Mouse (Mus musculus): Measurements from ENCODE around the gene Abhd5. TPM values are rescaled to one million over a fixed set of nuclear protein-coding genes. Genes with fewer than 3 reads are reported as not detected.
"Not testable (repeated sequence)": the region's sequence is repeated elsewhere in the genome, so short reads cannot be mapped to it uniquely, and the experiment has no call there.

Abhd5 gene
- total and polyA plus RNA-seq, 3 experiments: 20.9 to 71.7 (median 53.2) TPM

DNA sequence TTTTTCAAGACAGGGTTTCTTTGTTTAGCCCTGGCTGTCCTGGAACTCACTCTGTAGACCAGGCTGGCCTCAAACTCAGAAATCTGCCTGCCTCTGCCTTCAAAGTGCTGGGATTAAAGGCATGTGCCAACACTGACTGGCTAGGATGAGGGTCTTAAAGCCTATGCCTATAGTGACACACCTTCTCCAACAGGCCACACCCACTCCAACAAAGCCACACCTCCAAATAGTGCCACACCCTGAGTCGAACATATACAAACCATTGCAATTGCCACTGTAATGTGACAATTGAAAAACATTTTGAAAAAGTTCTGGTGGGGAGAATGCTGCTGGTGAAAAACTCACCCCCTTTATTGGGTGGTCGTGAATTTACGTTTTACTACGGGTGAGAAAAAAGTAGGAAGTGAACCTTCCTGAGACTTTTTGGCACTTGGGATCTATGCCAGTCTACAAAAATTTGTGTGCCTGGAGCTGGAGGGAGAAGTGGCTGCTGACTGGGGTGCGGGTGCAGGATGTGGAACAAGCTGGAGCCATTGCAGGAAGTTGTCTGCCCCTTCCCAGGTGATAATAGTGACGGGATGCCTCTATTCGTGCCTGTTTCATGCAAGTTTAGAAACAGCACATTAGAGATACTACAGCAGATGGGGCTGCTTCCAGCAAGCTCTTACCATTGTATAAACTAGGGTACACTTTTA is 39.0 kb upstream of the Abhd5 start:
- Histone ChIP-seq H3K4me1 (ENCODE audit: insufficient read depth, low read depth, low read length) (peaks cover 48% of the 10 kb centered on the region), H3K36me3 (replicated peaks) (no peaks in the 10 kb centered on the region), H3K9me3 (replicated peaks) (no peaks in the 10 kb centered on the region), H3K4me3 (ENCODE audit: low read depth, low read length) (no peak overlapping the region), H3K27me3 (ENCODE audit: insufficient read depth, low read length) (no peaks in the 10 kb centered on the region)
- TF ChIP-seq POLR2AphosphoS5 (IDR thresholded peaks at IDR 0.05; ENCODE audit: insufficient replicate concordance, low read depth, low read length): no peak
- no peak for TF ChIP-seq GATA1 (IDR thresholded peaks at IDR 0.05; ENCODE audit: borderline replicate concordance, low read length)
- TF ChIP-seq CTCF (IDR thresholded peaks at IDR 0.05; ENCODE audit: low read depth, low read length): no peak
- TF ChIP-seq GATA2 (IDR thresholded peaks at IDR 0.05; ENCODE audit: borderline replicate concordance, low read depth, low read length): no peak
- TF ChIP-seq TAL1 (conservative IDR thresholded peaks at IDR 0.05; ENCODE audit: low read depth, low read length): no peak
- DNase-seq (ENCODE audit: low spot score) (no peak), ATAC-seq (ENCODE audit: extremely low read depth, insufficient number of reproducible peaks, low FRiP score, poor library complexity, severe bottlenecking) (no peak)

DNA sequence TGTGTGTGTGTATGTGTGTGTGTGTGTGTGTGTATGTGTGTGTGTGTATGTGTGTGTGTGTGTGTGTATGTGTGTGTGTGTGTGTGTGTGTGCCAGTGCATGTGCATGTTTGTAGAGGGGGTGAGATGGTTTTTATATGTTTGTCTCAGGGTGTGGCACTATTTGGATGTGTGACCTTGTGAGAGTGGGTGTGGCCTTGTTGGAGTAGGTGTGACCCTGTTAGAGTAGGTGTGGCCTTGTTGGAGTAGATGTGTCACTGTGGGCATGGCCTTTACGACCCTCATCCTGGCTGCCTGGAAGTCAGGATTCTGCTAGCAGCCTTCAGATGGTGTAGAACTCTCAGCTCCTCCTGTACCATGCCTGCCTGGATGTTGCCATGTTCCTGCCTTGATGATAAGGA is 38.3 kb upstream of the Abhd5 start:
- H3K4me1 ChIP-seq (ENCODE audit: insufficient read depth, low read depth, low read length): peaks cover 48% of the 10 kb centered on the region
- not testable (repeated sequence) for H3K36me3 ChIP-seq (replicated peaks); H3K27me3 ChIP-seq (ENCODE audit: insufficient read depth, low read length); H3K4me3 ChIP-seq (ENCODE audit: low read depth, low read length); DNase-seq (ENCODE audit: low spot score); H3K9me3 ChIP-seq (replicated peaks); ATAC-seq (ENCODE audit: extremely low read depth, insufficient number of reproducible peaks, low FRiP score, poor library complexity, severe bottlenecking)

DNA sequence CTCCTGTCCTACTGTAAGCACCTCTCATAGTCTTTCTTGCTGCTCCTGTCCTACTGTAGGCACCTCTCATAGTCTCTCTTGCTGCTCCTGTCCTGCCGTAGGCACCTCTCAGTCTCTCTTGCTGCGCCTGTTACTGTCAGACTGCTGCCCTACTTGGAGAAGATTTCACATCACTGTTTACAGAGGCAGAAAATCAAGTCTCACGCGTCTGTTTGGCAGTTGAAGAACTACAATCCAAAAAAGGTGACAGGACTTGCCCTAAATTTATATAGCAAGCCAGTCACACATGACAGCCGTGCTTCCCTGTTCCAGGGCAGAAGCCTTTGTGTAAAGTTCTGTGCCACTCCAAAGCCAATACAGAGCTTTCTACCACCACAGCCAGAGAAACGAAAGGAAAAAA is 37.0 kb upstream of the Abhd5 start:
- Histone ChIP-seq H3K4me1 (ENCODE audit: insufficient read depth, low read depth, low read length) (peaks cover 40% of the 10 kb centered on the region), H3K27me3 (ENCODE audit: insufficient read depth, low read length) (no peaks in the 10 kb centered on the region), H3K4me3 (ENCODE audit: low read depth, low read length) (no peak overlapping the region), H3K9me3 (replicated peaks) (no peaks in the 10 kb centered on the region), H3K36me3 (replicated peaks) (no peaks in the 10 kb centered on the region)
- no peak for DNase-seq (ENCODE audit: low spot score)
- TF ChIP-seq POLR2AphosphoS5 (IDR thresholded peaks at IDR 0.05; ENCODE audit: insufficient replicate concordance, low read depth, low read length): no peak
- no peak for TF ChIP-seq GATA1 (IDR thresholded peaks at IDR 0.05; ENCODE audit: borderline replicate concordance, low read length)
- no peak for TF ChIP-seq CTCF (IDR thresholded peaks at IDR 0.05; ENCODE audit: low read depth, low read length)
- TF ChIP-seq TAL1 (conservative IDR thresholded peaks at IDR 0.05; ENCODE audit: low read depth, low read length): no peak
- TF ChIP-seq GATA2 (IDR thresholded peaks at IDR 0.05; ENCODE audit: borderline replicate concordance, low read depth, low read length): no peak
- no peak for ATAC-seq (ENCODE audit: extremely low read depth, insufficient number of reproducible peaks, low FRiP score, poor library complexity, severe bottlenecking)

DNA sequence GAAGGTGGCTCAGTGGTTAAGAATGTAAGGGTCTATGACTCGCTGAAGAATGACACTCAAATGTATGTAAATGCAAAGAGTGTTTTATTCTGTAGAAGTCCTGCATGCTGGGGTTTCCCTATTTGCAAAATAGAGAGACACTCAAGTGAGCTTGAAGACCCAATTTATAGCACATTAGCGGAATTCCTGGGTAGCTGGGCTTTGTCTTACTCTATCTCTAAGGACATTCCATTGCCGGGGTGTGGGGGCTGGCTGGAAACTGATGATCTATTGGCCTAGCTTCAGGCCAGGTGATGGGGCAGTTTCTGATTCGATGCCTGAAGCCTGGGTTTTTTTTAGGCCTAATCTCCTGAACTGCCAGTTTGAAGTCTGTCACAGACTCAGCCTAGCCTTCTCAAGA is 36.5 kb upstream of the Abhd5 start:
- no peaks in the 10 kb centered on the region for H3K27me3 ChIP-seq (ENCODE audit: insufficient read depth, low read length)
- no peak overlapping the region for H3K4me3 ChIP-seq (ENCODE audit: low read depth, low read length)
- peaks cover 34% of the 10 kb centered on the region for H3K4me1 ChIP-seq (ENCODE audit: insufficient read depth, low read depth, low read length)
- no peaks in the 10 kb centered on the region for H3K9me3 ChIP-seq (replicated peaks)
- no peak for DNase-seq (ENCODE audit: low spot score)
- TF ChIP-seq POLR2AphosphoS5 (IDR thresholded peaks at IDR 0.05; ENCODE audit: insufficient replicate concordance, low read depth, low read length): no peak
- TF ChIP-seq CTCF (IDR thresholded peaks at IDR 0.05; ENCODE audit: low read depth, low read length): no peak
- ATAC-seq (ENCODE audit: extremely low read depth, insufficient number of reproducible peaks, low FRiP score, poor library complexity, severe bottlenecking): no peak
- no peaks in the 10 kb centered on the region for H3K36me3 ChIP-seq (replicated peaks)

DNA sequence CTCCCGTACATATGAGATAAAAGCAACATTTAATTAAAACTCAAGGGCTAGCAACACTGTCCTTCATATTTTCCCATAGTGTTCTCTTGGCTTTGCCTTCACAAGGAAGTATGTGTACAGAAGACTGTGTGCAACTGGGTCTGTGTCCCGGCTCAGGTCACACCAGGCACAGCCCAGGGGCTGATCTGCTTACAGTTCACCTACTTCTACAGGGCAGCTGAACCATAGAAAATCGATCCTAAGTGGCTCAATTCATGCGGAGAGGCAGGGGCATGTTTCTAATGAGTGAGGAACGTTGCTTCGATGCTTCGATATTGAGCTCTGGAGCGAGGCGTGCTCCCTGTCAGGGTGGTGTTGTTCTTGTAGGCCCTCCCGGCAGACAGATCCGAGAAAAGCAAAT is 35.9 kb upstream of the Abhd5 start:
- peaks cover under 1% of the 10 kb centered on the region; the same call in 1 of the 2 replicates for H3K27me3 ChIP-seq (ENCODE audit: insufficient read depth, low read length)

DNA sequence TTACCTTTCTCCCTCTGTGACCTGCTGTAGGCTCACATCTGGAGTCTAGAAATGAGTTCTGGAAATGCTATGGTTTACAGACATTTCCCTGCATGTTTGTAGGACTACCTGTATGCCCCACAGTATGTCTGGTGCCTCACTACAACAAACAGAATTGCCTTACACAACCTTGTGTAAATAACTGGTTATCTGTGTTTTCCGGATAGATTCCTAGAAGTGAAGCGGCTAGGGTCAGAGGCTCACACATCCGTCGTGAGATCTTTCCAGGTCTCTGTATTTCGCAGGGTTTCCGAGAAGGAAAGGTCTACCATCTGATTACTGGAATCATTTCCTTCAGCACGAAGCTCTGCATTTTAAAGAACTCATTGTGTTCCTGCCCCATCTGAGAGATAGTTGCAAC is 34.8 kb upstream of the Abhd5 start:
- ATAC-seq (ENCODE audit: extremely low read depth, insufficient number of reproducible peaks, low FRiP score, poor library complexity, severe bottlenecking) (no peak), DNase-seq (ENCODE audit: low spot score) (no peak)
- Histone ChIP-seq H3K4me3 (ENCODE audit: low read depth, low read length) (no peak overlapping the region), H3K9me3 (replicated peaks) (peaks cover 2% of the 10 kb centered on the region; the same call in 1 of the 2 replicates), H3K4me1 (ENCODE audit: insufficient read depth, low read depth, low read length) (peaks cover 18% of the 10 kb centered on the region), H3K27me3 (ENCODE audit: insufficient read depth, low read length) (peaks cover 7% of the 10 kb centered on the region), H3K36me3 (replicated peaks) (no peaks in the 10 kb centered on the region)
- TF ChIP-seq GATA1 (IDR thresholded peaks at IDR 0.05; ENCODE audit: borderline replicate concordance, low read length): no peak
- TF ChIP-seq POLR2AphosphoS5 (IDR thresholded peaks at IDR 0.05; ENCODE audit: insufficient replicate concordance, low read depth, low read length): no peak
- TF ChIP-seq TAL1 (conservative IDR thresholded peaks at IDR 0.05; ENCODE audit: low read depth, low read length): no peak
- TF ChIP-seq CTCF (IDR thresholded peaks at IDR 0.05; ENCODE audit: low read depth, low read length): no peak
- no peak for TF ChIP-seq GATA2 (IDR thresholded peaks at IDR 0.05; ENCODE audit: borderline replicate concordance, low read depth, low read length)

More for the DNA sequence above, 35.9 kb upstream of the Abhd5 start:
- Histone ChIP-seq H3K4me1 (ENCODE audit: insufficient read depth, low read depth, low read length) (peaks cover 29% of the 10 kb centered on the region), H3K4me3 (ENCODE audit: low read depth, low read length) (no peak overlapping the region), H3K36me3 (replicated peaks) (no peaks in the 10 kb centered on the region), H3K9me3 (replicated peaks) (peaks cover under 1% of the 10 kb centered on the region; the same call in 1 of the 2 replicates)
- no peak for DNase-seq (ENCODE audit: low spot score)
- TF ChIP-seq GATA1 (IDR thresholded peaks at IDR 0.05; ENCODE audit: borderline replicate concordance, low read length): no peak
- no peak for ATAC-seq (ENCODE audit: extremely low read depth, insufficient number of reproducible peaks, low FRiP score, poor library complexity, severe bottlenecking)

DNA sequence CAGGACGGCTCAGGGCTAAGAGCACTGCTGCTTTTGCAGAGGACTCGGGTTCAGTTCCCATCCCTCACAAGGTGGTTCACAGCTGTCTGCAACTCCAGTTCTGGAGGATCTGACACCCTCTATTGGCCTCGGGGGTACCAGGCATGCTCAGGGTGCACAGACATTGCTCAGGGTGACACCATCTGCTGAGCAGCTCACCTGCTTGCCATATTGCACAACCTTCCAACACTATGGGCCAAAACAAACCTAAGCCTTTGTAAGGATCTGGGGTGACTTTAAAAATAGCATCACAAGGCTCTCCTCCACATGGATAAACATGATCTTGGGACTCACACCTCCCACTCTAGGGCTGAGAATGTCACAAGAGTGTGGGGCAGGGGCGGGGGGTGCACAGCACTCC is 30.8 kb upstream of the Abhd5 start:
- Histone ChIP-seq H3K4me3 (ENCODE audit: low read depth, low read length) (no peak overlapping the region), H3K4me1 (ENCODE audit: insufficient read depth, low read depth, low read length) (peaks cover 5% of the 10 kb centered on the region; the same call in 1 of the 2 replicates), H3K27me3 (ENCODE audit: insufficient read depth, low read length) (peaks cover 16% of the 10 kb centered on the region), H3K36me3 (replicated peaks) (no peaks in the 10 kb centered on the region), H3K9me3 (replicated peaks) (peaks cover 2% of the 10 kb centered on the region; the same call in 1 of the 2 replicates)
- DNase-seq (ENCODE audit: low spot score): no peak
- no peak for ATAC-seq (ENCODE audit: extremely low read depth, insufficient number of reproducible peaks, low FRiP score, poor library complexity, severe bottlenecking)
- TF ChIP-seq GATA2 (IDR thresholded peaks at IDR 0.05; ENCODE audit: borderline replicate concordance, low read depth, low read length) (no peak), CTCF (IDR thresholded peaks at IDR 0.05; ENCODE audit: low read depth, low read length) (no peak), TAL1 (conservative IDR thresholded peaks at IDR 0.05; ENCODE audit: low read depth, low read length) (no peak), GATA1 (IDR thresholded peaks at IDR 0.05; ENCODE audit: borderline replicate concordance, low read length) (no peak), POLR2AphosphoS5 (IDR thresholded peaks at IDR 0.05; ENCODE audit: insufficient replicate concordance, low read depth, low read length) (no peak)
